Mouse (Mus musculus): ENCODE measurements at regions not wholly inside any gene's neighbourhood (a gene's known extent, or its start where the extent isn't known, plus 50 kb on each side); places are given as distances from the start of the nearest gene placed in this dataset.

DNA sequence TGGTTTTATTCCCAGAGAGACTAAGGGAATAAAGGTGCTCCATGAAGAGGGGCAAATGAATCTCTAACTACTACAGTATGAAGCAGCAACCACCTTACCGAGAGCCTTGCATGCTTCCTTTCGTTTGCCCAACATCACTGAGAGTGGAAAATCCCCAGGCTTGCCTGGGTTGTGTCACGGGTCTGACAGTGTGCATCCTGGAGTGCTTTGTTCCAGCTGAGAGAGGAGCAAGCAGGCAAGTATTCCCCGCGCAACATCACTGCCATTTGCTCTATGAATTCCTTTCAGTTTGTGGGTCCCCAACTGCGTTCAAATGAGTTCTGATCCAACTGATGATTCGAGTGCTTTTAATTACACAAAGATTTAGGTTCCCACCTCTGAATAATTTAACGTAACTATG is 253.9 kb upstream of the Nsun2 start:
- no peak for DNase-seq (ENCODE audit: low spot score in 2 of 2)

DNA sequence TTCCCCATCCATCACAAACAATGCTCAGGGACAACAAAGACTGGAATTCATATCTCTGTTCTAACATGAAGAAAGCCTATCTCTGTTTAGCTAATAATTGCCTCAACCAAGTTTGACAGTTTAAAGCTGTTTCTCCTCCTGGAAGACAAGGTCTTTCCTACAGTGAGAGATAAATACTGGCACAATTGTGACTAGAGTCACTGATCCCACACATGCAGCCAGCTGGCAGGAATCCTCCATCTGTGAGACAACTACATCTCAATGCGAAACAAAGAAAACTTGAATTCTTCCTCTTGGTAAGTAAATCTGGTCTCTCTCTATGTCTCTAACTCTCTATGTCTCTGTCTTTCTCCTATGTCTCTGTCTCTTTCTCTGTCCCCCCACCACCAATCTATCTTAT is 239.1 kb upstream of the Nsun2 start:
- DNase-seq (ENCODE audit: low spot score in 2 of 2) = no peak

DNA sequence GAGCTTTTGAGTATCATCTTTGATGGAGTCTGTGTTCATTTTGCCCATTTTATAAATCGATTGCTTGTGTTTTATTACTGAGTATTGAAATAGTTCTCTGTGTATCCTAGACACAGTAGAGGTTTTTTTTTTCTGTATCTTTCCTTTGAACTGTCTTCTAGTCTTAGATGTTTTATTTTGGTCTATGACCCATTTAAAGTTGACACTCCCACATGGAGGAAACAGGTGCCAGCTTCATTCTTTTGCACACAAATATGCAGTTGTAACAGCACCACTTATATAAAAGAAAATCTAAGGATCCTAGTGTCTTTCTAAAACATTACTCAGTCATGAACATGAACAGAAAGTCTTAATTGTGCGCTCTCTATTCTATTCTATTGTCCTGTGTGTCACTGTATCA is 230.2 kb upstream of the Nsun2 start:
- DNase-seq (ENCODE audit: low spot score in 2 of 2) = no peak

DNA sequence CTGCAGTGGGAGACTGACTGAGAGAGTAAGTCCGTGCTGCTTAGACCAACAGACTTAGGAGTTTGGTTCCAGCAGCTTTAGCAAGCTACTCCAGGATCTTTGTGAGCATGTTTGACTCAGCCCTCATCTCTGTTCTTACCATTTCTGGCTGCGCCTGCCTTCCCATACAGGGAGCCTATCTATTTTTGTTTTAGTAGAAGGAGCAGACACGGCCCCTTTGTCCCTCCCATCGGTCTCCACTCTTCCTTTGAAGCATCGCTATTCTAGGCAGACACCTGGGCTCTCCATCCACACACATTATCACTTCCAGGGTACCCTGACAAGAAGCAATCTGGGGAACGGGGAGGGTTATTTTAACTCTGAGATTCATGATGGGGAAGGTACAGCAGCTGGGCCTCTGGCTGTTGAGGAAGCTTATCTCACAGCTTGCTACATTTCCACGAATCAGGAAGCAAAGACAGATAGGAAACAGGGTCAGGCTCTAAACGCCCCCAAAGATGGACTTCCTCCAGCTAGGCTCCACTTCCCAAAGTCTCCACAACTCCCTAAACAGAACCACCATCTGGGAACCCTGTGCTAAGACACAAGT is 203.0 kb upstream of the Nsun2 start:
- no peak for DNase-seq (ENCODE audit: low spot score in 2 of 2)

DNA sequence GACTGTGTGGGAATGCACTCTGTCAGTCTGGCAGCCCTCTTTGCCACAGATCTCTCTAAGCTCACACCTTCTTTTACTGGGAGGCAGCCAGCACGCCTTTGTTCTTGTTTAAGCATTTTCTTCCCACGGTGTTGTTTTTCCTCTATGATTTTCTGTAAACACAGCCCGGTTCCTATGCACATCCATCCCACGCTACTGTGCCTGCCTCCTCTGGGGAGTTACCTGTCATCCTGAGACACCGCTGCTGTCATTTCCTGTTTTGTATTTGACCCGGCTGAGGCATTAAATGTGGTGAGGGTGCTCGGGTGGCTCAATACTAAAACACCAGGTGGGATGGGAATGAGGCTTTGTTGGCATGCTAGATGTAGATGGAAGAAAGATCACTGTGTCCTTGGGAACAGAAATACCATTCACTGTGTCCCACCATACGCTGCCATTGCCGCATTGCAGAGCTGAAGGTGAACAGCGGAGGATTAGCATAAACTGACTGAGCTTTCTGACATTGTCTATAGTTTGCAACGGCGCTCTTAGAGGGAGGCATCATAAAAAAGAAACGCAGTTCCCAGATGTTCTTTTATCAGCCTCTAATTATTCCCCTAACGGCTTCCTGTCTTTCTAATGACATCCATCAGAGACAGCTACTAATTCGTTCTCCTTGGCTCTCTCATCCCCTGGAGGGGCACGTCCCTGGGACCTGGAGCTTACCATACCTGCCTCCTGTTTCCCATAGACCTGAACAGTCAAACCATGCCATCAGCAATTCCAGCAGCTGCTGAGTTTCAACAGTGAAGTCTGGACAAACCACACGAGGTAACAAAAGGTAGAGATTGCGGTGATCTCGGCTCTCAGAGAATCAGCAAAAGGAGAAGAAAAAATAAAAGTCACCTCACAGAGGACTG is 201.8 kb upstream of the Nsun2 start:
- no peak for DNase-seq (ENCODE audit: low spot score in 2 of 2)

DNA sequence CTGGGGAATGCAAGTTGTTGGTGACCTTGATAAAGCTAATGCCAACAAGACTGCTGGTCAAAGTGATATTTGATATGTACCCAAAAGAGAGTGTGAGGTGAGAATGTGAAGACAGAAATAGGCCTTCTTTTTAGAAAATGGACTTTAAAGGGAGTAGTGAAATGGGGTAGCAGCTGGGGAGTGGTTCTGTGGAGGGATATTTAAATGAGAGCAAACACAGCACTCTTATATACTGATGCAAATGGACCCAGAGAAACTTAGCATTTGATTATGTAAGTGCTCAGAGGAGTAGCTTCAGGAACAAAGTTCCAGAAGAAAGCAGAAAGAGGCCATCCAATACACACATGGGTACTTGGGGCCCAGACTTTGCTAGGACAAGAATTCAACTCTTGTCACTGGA is 189.7 kb upstream of the Nsun2 start:
- DNase-seq (ENCODE audit: low spot score in 2 of 2) = no peak

DNA sequence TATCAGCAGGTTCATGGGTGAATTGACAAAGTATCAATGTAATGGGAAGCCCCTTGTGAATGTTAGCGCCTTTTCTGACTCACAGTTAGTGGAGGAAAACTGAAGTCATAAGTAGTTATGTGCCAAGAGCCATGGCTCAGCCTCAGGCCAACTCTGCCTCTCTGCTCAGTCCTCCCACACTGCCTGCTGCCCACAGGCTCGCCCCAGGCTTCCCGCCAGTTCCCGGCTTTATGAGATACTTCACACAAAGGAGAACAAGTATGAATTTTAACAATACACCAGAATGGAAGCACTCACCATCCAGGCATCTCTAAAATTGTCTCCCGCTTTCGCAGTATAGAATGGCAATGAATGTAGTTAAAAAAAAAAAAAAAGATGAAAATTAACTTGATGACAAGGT is 176.1 kb upstream of the Nsun2 start:
- no peak for DNase-seq (ENCODE audit: low spot score in 2 of 2)

DNA sequence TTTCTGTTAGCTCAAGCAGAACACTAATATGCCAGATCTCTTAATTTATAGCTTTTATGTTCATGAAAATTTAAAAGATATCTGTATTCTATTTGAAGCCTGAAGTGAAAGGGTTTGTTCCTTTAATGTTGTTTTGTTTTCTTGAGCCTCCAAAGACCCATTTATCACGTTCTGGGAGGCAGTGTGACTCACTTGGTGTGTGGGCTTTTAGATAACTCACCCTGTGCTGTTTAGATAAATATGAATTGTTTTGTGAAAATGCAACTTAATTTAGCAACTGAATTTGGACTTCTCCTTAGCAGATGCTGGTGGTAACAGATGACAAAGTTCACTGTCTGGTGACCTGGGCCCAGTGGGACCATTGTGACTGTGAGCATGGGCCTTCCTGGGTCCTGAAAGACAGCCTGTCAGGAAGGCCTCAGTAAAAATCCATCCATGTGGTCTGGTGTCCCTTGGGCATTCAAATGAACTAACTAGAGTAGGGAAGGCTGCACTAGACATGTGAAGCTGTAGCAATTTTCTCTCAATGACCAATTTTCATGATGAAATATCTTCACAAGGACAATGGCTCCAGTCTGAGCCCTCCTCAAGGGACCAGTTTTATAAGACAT is 167.6 kb upstream of the Nsun2 start:
- DNase-seq (ENCODE audit: low spot score in 2 of 2) = no peak

DNA sequence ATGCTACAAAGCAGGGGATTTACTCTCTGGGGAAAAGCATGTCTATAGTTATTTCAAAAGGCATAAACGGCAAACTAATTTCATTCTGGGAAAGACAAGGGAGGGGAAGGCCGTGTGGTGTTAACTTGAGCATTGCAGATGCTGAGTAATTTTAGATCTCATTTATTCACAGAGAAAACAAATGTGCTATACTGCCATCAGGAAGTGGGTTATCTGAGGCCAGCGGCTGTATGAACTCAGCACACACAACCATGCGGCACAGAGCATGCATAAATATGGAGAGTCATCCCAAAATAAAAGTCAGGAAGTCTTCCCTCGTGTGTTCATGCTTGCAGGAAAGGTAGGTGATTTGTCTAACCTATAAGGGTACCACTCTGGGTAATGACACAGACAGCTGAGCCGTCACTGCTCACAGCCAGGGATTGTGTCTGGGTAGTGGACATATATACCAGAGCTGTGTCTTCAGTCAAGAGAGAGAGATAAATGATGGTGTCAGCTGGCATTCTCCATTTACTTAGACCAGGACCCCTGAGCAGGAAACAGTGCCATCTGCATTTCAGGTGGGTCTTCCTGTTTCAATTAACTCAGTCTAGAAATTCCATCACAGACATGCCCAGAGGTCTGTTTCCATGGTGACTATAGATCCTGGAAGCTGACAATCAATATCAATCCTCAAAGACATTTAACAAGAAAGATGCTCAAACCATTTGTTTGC is 160.3 kb upstream of the Nsun2 start:
- DNase-seq (ENCODE audit: low spot score in 2 of 2) = no peak

DNA sequence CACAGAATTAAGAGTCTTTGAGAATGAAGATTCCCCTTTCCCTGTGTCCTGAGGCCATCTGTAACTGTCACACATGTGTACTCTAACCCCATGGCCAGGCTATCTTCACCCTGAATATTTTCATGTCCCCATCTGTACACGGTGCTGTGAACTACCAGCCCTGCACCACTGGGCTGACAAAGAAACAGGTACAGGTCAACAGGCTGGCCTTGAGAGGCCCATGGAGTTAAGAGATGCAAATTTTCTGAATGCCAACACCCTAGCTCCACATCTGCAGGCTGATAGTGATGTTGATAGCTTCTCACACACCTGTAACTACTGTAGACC is 159.8 kb upstream of the Nsun2 start:
- DNase-seq (ENCODE audit: low spot score in 2 of 2) = no peak

DNA sequence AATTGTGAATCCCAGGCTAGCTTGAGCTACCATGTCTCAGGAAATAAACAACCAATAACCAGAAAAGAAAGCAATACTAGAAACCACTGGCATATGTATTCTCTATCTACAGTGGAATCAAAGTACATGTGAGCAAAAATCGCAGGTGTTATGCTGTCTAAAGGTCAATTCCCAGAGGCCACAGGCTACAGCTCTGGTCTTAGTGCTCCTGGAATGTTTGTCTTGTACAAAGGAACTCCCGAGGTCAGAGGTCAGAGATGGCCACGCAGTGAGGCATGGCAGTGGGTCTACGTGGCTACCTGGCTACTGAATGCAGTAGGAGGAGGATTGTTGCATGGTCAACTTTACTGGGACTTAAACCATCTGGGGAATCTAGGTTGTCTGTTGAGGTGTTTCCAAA is 153.1 kb upstream of the Nsun2 start:
- no peak for DNase-seq (ENCODE audit: low spot score in 2 of 2)

DNA sequence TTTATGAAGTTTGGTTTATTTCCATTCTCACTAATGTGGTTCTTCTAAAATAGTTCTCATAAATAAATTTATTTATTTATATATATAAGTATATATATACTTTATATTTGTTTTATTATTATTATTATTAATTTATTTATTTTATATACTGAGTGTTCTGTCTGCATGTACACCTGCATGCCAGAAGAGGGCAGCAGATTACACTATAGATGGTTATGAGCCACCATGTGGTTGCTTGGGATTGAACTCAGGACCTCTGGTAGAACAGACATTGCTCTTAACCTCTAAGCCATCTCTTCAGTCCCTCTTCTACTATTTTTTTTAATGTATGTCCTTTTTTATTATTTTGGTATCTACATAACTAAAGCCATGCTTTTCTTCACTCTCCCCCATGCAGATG is 148.8 kb upstream of the Nsun2 start:
- DNase-seq (ENCODE audit: low spot score in 2 of 2) = no peak

DNA sequence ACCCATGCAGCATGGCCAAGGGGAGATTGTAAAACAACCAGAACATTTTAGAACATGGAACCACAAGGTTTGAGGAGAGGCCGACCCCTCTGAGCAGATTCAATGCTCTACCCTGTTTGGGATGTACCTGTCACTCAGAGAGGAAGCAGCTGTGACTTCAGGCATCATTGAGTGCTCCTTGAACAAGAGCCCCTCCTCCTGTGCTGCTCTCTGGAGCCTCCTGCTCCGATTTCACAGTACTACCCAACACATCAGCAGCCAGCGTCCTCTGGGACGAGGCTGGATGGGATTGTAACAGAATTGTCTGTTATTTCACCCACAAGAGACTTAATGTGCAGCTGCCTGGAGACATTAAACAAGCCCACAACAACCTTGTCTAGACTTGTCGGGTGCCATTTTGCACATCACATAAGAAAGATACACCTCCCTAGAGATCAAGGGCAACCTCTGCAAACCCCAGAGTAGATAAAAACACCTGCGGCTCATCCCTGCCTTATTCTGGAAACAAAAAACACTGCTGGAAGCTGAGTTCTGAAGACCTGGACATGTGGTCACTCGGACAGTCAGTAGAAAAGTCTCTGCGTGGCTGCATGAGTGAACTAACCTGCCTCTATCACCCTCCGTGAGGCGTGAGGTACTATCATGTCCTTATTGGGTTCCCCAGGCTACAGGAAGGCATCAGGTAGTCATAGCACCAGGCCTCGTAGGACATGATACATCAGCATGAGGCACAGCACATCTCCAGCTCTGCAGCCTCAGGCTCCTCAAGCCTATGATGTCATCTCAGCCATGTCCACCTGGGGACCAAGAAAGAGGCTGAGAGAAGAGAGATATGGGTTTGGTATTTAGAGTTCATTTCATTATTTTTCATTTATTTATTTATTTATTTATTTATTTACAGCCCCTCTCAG is 140.4 kb upstream of the Nsun2 start:
- DNase-seq (ENCODE audit: low spot score in 2 of 2) = peak in 1 of 2 experiments; percentile 47

DNA sequence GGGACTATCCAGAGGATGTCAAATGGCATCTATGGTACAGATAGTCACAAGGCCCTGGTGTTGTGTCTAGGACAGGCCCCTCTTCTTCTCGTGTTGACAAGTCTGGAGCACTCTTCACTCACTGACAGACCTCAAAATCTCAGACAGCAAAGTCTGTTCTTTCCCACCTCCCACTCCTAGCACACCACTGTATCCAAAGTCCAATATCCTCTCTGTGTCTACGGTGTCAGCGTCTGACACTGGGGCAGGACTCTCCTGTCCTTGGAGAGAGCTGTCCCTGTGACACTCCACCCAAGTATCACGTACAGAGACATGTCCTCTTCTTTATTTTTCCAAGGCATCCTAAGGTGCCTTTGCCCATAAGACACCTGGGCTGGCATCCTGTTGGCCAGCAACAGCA is 139.0 kb upstream of the Nsun2 start:
- no peak for DNase-seq (ENCODE audit: low spot score in 2 of 2)

DNA sequence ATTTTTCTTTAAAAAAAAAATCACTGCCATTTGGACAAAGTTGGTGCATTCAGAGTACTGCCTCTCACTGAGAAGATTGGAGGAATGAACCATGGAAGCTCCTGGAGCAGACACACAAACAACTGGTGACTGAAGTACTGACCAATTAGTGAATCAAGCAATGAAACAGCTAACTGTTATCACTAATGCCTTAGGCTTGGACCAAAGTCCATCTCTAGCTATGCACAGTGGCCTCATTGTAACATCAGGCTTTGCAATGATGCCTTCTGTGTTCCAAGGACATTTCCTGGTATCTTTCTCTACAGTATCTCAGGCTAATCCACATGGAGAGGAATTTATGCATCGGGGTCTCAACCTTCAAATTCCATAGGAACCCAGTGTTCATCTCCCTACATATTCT is 123.2 kb upstream of the Nsun2 start:
- DNase-seq (ENCODE audit: low spot score in 2 of 2) = no peak

DNA sequence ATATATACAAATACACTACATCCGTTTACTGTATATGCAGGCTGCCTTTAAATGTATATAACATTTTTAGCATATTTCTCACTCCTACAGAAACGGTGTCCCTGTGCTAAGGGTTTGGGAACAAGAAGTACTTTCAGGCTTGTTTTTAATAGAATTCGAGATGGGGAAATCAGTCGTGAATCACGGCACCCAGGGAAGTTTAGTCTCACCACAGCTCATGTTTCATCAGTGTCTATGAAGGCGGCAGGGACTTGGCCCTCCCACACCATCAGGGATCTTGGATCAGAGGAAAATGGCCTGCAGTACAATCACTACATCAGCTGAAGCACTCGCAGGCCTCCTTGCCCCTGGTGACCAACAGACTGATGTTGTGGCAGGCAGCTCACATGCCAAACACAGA is 118.7 kb upstream of the Nsun2 start:
- DNase-seq (ENCODE audit: low spot score in 2 of 2) = no peak

DNA sequence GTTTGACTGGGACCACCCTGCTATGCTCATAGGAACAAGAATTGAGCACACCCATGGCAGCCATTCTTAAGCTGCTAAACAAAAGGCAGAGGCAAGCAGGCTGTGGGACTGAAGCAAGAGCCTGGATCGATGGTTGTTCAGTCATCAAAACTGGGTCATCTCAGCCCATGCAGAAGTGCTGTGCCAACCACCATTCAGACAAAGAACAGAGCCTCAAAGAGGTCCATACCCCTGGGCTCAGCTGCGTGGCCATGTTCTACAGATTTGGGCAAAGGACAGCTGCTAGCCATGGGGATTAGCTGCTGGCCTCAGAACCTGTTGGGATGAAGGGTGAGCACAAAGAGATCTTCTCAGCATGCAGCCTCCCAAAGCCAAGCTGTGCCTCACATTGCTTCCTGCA is 116.8 kb upstream of the Nsun2 start:
- DNase-seq (ENCODE audit: low spot score in 2 of 2) = no peak

DNA sequence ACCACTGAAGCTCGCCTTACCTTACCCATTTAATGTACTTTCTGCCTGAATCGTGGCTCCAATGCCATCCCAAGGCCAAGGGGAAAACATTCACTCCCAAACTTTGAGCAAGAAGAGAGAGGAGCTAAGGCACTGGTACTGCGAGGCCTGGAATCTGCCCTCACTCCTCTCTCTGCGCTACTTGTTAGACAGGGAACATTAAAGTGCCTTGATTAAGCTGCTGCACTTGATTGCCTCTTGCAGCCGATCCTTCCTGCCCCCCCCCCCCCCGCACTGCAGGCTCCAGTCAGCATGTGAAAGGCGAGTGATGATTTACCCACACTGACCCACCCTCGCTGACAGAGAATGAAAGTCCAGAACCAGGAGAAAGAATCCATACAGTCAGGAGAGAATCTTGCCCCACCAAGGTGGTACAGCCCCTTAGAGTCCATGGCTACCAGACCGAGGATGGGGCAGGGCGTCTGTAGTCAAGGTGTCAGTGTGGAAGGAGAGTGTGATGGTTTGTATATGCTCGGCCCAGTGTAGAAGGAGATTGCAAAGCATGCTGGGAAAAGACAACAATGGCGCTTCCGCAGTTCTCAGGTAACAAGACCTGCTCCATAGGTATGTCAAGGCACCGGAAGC is 115.6 kb upstream of the Nsun2 start:
- no peak for DNase-seq (ENCODE audit: low spot score in 2 of 2)

DNA sequence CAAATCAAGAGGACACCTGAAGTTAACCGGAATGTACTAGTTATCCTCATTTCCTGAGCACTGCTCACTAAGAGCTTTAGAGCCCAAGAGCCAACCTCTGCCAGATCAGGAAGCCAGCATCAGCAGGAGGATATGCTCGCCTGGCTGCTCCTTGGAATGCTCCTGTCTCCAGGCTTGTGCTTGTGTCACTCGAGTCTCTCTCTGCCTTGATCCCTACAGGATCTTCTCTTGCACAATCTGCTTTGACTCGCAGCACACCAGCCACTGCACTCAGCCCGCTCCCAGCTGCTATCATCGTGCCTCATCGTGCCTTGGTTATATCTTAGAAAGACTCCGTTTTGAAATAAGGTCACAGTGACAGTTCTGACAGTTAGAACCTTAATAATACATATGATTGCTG is 113.4 kb upstream of the Nsun2 start:
- DNase-seq (ENCODE audit: low spot score in 2 of 2) = no peak

DNA sequence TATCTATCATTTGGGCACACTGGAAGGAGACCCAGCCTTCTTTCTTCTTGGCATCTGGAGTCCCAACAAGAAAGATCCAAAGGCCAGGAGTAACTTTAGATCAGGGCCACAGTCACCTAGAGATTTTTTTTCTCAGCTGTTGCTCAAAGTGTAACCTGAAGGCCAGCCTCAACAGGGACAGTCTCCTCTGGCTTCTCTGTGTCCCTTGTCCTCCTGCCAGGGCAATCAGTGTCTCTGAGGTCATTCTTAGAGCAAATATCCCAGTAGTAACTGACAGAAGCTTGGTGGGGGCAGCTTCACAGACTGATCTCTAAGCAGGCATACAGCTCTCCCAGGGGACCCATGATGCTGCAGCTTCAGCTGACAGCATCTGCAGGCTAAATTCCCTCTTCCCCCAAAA is 111.6 kb upstream of the Nsun2 start:
- DNase-seq (ENCODE audit: low spot score in 2 of 2) = no peak

DNA sequence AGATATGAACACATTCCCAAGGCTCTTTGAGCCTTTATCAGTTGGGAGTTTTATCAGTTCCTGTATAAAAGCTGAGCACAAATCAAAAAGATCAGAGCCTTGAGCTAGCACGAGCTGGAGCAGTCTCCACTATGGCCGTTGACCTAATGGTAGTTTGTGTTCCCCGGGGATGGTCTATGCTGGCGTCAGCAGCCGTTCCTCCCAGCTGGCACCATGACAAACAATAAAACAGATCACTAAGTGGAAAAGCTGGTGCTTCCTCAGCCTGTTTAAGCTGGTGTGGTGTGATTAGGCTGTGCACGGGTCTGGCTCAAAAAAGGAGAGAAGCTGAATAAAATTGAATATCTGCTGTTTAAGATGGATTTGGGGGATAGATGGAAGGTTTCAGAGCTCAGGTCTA is 107.4 kb upstream of the Nsun2 start:
- DNase-seq (ENCODE audit: low spot score in 2 of 2) = peak in 1 of 2 experiments; percentile 44
